Mouse (Mus musculus) neural tube, embryonic 10.5 days (tissue): ENCODE data around the gene Sema4g.
"Not testable (repeated sequence)": the region's sequence is repeated elsewhere in the genome, so short reads cannot be mapped to it uniquely, and the experiment has no call there.

Experiments
- DNase-seq: peaks from one replicate; pipeline ENCODE4 v3.0.0-alpha.2; 2017; ENCODE audit warnings: low spot score; ENCODE audit errors: extremely low spot score

Sema4g gene

GRCm38 (mm10) chr19:45023993-45024392 is 35.1 kb downstream of the Sema4g start:
- DNase-seq = no peak

GRCm38 (mm10) chr19:45024775-45025174 is 35.9 kb downstream of the Sema4g start:
- DNase-seq = no peak

GRCm38 (mm10) chr19:45025937-45026568 is 37.2 kb downstream of the Sema4g start:
- no peak for DNase-seq

- no peak for DNase-seq
Observed at GRCm38 (mm10) chr19:45026958-45027670, 38.2 kb downstream of the Sema4g start.

- peak; percentile 37 for DNase-seq
Observed at GRCm38 (mm10) chr19:45027848-45028247, 38.9 kb downstream of the Sema4g start.

- DNase-seq = no peak
Observed at GRCm38 (mm10) chr19:45028746-45029145, 39.8 kb downstream of the Sema4g start.

GRCm38 (mm10) chr19:45029571-45029970 is 40.7 kb downstream of the Sema4g start:
- DNase-seq = no peak

- DNase-seq = peak; percentile 73
Observed at GRCm38 (mm10) chr19:45030111-45030510, 41.2 kb downstream of the Sema4g start.

GRCm38 (mm10) chr19:45030746-45031693 is 42.1 kb downstream of the Sema4g start:
- DNase-seq = peak; percentile 71

- DNase-seq = peak; percentile 79
Observed at GRCm38 (mm10) chr19:45031780-45032179, 42.9 kb downstream of the Sema4g start.

GRCm38 (mm10) chr19:45032570-45033332 is 43.9 kb downstream of the Sema4g start:
- DNase-seq = no peak

GRCm38 (mm10) chr19:45036867-45037266 is 48.0 kb downstream of the Sema4g start:
- DNase-seq = peak; percentile 55

- DNase-seq = not testable (repeated sequence)
Observed at GRCm38 (mm10) chr19:45038198-45038597, 49.3 kb downstream of the Sema4g start.

GRCm38 (mm10) chr19:45040214-45040613 is 51.3 kb downstream of the Sema4g start:
- DNase-seq = no peak

- no peak for DNase-seq
Observed at GRCm38 (mm10) chr19:45044389-45044927, 55.6 kb downstream of the Sema4g start.

GRCm38 (mm10) chr19:45045236-45045635 is 56.3 kb downstream of the Sema4g start:
- no peak for DNase-seq

- DNase-seq = no peak
Observed at GRCm38 (mm10) chr19:45045651-45046050, 56.8 kb downstream of the Sema4g start, which contains the start of gene Pdzd7. Pdzd7 (minus strand) TSS chr19:45045717.

GRCm38 (mm10) chr19:45046523-45047321 is 57.8 kb downstream of the Sema4g start:
- DNase-seq = no peak

- DNase-seq = peak; percentile 85
Observed at GRCm38 (mm10) chr19:45047417-45047934, 58.6 kb downstream of the Sema4g start, which contains the start of gene Sfxn3. Sfxn3 (plus strand) TSS chr19:45047503.
